Mouse (Mus musculus) ES-E14 (cell line): ENCODE results near the gene Egfem1.

Source experiments
- CHD2 ChIP-seq: IDR thresholded peaks from 2 replicates; pipeline ENCODE4 v1.6.1; 2014; ENCODE audit warnings: mild to moderate bottlenecking, low read depth, low read length, inconsistent platforms
- HCFC1 ChIP-seq: IDR thresholded peaks from 2 replicates; pipeline ENCODE4 v1.6.1; 2012; ENCODE audit warnings: low read length, inconsistent platforms, borderline replicate concordance; ENCODE audit not compliant: insufficient read depth
- MAFK ChIP-seq: IDR thresholded peaks from 2 replicates; pipeline ENCODE4 v1.6.1; 2014; ENCODE audit warnings: mild to moderate bottlenecking, low read depth, low read length, inconsistent platforms; ENCODE audit not compliant: insufficient read depth
- ZNF384 ChIP-seq: IDR thresholded peaks from 2 replicates; pipeline ENCODE4 v1.6.1; 2012; ENCODE audit warnings: low read depth, low read length, inconsistent platforms

- no peak for TF ChIP-seq ZNF384
- TF ChIP-seq HCFC1: no peak
- TF ChIP-seq MAFK: no peak
- no peak for TF ChIP-seq CHD2
Measured at GRCm38 (mm10) chr3:29033107-29033506, 48.7 kb upstream of the Egfem1 start.
